Mouse (Mus musculus) heart, embryonic 10.5 days (tissue): ENCODE measurements around the gene Tgfb1i1. TPM values are rescaled to one million over a fixed set of nuclear protein-coding genes. Genes with fewer than 3 reads are reported as not detected.

Experiments
- DNase-seq: peaks from one replicate; pipeline ENCODE4 v3.0.0-alpha.2; 2017; ENCODE audit warnings: low spot score
- H3K27ac ChIP-seq: fragments of 300-500 bp; sonication (generic); 2 replicates; pipeline ENCODE4 v1.5.1; 2016; ENCODE audit warnings: mild to moderate bottlenecking
- H3K27me3 ChIP-seq: fragments of 300-500 bp; sonication (generic); 2 replicates; pipeline ENCODE4 v1.6.1; 2016; ENCODE audit warnings: mild to moderate bottlenecking; ENCODE audit not compliant: poor library complexity, insufficient read depth, severe bottlenecking
- H3K36me3 ChIP-seq: fragments of 300-500 bp; sonication (generic); 2 replicates; pipeline ENCODE4 v1.6.1; 2016; ENCODE audit warnings: mild to moderate bottlenecking, moderate library complexity
- H3K4me1 ChIP-seq: fragments of 300-500 bp; sonication (generic); 2 replicates; pipeline ENCODE4 v1.6.1; 2016; ENCODE audit warnings: mild to moderate bottlenecking
- H3K4me3 ChIP-seq: fragments of 300-500 bp; sonication (generic); 2 replicates; pipeline ENCODE4 v1.5.1; 2016; ENCODE audit warnings: mild to moderate bottlenecking, moderate library complexity
- H3K9me3 ChIP-seq: fragments of 300-500 bp; sonication (generic); 2 replicates; pipeline ENCODE4 v1.6.1; 2016; ENCODE audit warnings: mild to moderate bottlenecking, moderate library complexity
- WGBS: fragments of 180-500 bp; shearing (Covaris S2); methylation state at CpG from one replicate; pipeline ENCODE4 v1.1.7; 2016; 5-methylcytosine and 5-hydroxymethylcytosine counted together
- polyA plus RNA-seq: library from polyadenylated mRNA; unstranded; fragments of >200 nt; fragmentation: Nextera tagmentation; extraction: Ambion mirVana; gene quantifications from 2 replicates; pipeline ENCODE4 v1.2.1, GENCODE M21; 2016

Gene Tgfb1i1
- polyA plus RNA-seq, 1 experiment from 2014 or later = 144 TPM

- peak overlapping the region; percentile 78 for H3K4me3 ChIP-seq
- peaks cover 60% of the 10 kb centered on the region for H3K4me1 ChIP-seq
- peak overlapping the region; percentile 94; the same call in 1 of the 2 replicates for H3K27ac ChIP-seq
- 76% methylated on average over 10 of the region's 10 CpGs for WGBS
- no peaks in the 10 kb centered on the region for H3K9me3 ChIP-seq
- DNase-seq = no peak
- H3K36me3 ChIP-seq = peaks cover 71% of the 10 kb centered on the region
- H3K27me3 ChIP-seq = no peaks in the 10 kb centered on the region
These were observed 1.8 kb downstream of the Tgfb1i1 start for GRCm38 (mm10) chr7:128248081-128249042.

DNA sequence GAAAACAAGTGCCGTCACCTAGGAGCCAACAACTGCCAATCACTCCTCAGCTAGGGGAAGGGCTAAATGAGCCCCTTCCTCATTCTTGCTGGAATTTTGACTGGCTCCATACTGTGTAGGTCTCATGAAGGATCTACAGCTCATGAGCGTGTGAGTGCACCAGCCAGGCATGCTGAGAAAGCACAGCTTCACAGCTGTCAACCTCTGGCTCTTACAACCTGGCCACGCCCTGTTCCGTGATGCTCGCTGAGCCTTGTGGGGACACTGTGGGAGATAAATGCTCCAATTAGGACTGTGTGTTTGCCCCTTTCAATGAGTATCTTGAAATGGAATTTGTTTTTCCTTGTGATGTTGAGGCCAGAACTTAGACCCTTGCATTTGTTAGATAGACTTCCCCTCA is 3.4 kb downstream of the Tgfb1i1 start:
- Histone ChIP-seq H3K36me3 (peaks cover 67% of the 10 kb centered on the region), H3K27me3 (no peaks in the 10 kb centered on the region), H3K4me3 (0 out of 2 replicates have a peak overlapping the region, but pooled peaks have one; percentile 5), H3K4me1 (peaks cover 49% of the 10 kb centered on the region), H3K9me3 (no peaks in the 10 kb centered on the region), H3K27ac (no peak overlapping the region)
- no peak for DNase-seq
- WGBS = 89% methylated on average over 5 of the region's 5 CpGs

- 64% methylated on average over 12 of the region's 12 CpGs for WGBS
- DNase-seq = no peak
- Histone ChIP-seq H3K4me3 (0 out of 2 replicates have a peak overlapping the region, but pooled peaks have one; percentile 17), H3K27ac (no peak overlapping the region), H3K36me3 (peaks cover 61% of the 10 kb centered on the region), H3K9me3 (no peaks in the 10 kb centered on the region), H3K27me3 (no peaks in the 10 kb centered on the region), H3K4me1 (peaks cover 42% of the 10 kb centered on the region)
These were observed 5.3 kb downstream of the Tgfb1i1 start for GRCm38 (mm10) chr7:128251946-128252345.

GRCm38 (mm10) chr7:128252609-128253008 is 6.0 kb downstream of the Tgfb1i1 start:
- 0 out of 2 replicates have a peak overlapping the region, but pooled peaks have one; percentile 17 for H3K4me3 ChIP-seq
- peaks cover 61% of the 10 kb centered on the region for H3K36me3 ChIP-seq
- WGBS = 27% methylated on average over 24 of the region's 24 CpGs
- no peak overlapping the region for H3K27ac ChIP-seq
- no peaks in the 10 kb centered on the region for H3K27me3 ChIP-seq
- H3K9me3 ChIP-seq = no peaks in the 10 kb centered on the region
- H3K4me1 ChIP-seq = peaks cover 47% of the 10 kb centered on the region
- peak; percentile 76 for DNase-seq

- H3K9me3 ChIP-seq = no peaks in the 10 kb centered on the region
- DNase-seq = no peak
- peaks cover 35% of the 10 kb centered on the region for H3K4me1 ChIP-seq
- H3K27me3 ChIP-seq = no peaks in the 10 kb centered on the region
- no peak overlapping the region for H3K4me3 ChIP-seq
- WGBS = 62% methylated on average over 2 of the region's 2 CpGs
- H3K36me3 ChIP-seq = peaks cover 41% of the 10 kb centered on the region
- no peak overlapping the region for H3K27ac ChIP-seq
These were observed 8.4 kb downstream of the Tgfb1i1 start for GRCm38 (mm10) chr7:128254978-128255377.

- DNase-seq = no peak
- no peak overlapping the region for H3K27ac ChIP-seq
- H3K36me3 ChIP-seq = peaks cover 34% of the 10 kb centered on the region
- H3K4me1 ChIP-seq = peaks cover 33% of the 10 kb centered on the region
- H3K9me3 ChIP-seq = no peaks in the 10 kb centered on the region
- 87% methylated on average over 5 of the region's 5 CpGs for WGBS
- no peak overlapping the region for H3K4me3 ChIP-seq
- H3K27me3 ChIP-seq = no peaks in the 10 kb centered on the region
These were observed 9.1 kb downstream of the Tgfb1i1 start for GRCm38 (mm10) chr7:128255757-128256156.

DNA sequence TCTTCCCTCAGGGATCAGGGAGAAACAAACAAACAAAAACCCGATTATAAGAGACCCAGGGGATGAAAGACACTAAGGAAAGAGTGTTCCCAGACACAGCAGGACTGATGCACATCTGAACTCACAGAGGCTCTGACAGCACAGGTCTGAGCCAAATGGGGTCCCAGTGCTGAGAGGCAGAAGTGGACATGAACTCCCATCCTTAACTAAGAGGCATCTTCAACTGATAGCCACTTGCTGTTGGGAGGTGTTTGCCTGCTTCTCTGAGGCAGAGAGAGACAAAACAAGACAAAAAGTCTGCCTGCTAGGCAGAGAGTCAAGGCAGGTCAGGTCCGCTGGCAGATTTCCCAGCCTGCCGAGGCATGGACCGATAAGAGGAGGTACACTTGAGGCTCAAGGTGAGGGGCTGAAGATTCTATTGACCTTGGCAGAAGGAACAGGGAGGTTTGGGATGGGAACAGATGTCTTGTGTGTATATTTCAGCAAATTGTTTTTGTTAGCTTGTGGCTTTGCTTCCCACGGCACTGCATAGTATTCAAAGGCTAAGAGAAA is 10.2 kb downstream of the Tgfb1i1 start:
- no peak overlapping the region for H3K4me3 ChIP-seq
- DNase-seq = no peak
- no peaks in the 10 kb centered on the region for H3K9me3 ChIP-seq
- no peaks in the 10 kb centered on the region for H3K27me3 ChIP-seq
- H3K36me3 ChIP-seq = peaks cover 23% of the 10 kb centered on the region
- 43% methylated on average over 5 of the region's 5 CpGs for WGBS
- H3K27ac ChIP-seq = no peak overlapping the region
- H3K4me1 ChIP-seq = peaks cover 30% of the 10 kb centered on the region

DNA sequence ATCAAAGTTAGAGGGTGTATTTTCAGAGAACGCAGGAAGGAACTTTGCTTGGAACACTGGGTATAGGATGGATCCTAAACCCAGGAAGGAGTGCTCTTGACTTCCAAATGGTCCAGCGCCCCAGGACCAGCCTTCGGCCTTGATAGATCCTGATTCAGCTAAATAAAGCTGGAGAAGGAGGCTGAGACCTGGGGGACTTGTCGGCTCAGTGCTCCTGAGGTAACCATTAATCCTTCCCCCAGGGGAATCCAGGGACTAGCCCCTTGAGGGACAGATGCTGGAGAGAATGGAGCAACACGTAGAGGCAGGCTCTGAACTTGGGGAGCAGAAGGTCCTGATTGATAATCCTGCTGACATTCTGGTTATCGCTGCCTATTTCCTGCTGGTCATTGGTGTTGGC is 18.8 kb downstream of the Tgfb1i1 start, which contains the start of gene Slc5a2:
Slc5a2 (plus strand) TSS at position 247 of the 400 bp plus-strand sequence.
- 74% methylated on average over 6 of the region's 6 CpGs for WGBS
- no peaks in the 10 kb centered on the region for H3K9me3 ChIP-seq
- H3K27me3 ChIP-seq = no peaks in the 10 kb centered on the region; the same call in 1 of the 2 replicates
- no peak within 1 kb of the TSS for H3K4me3 ChIP-seq
- H3K36me3 ChIP-seq = no peaks in the 10 kb centered on the region
- H3K27ac ChIP-seq = no peak within 1 kb of the TSS
- peaks cover 11% of the 10 kb centered on the region for H3K4me1 ChIP-seq
- DNase-seq = no peak

DNA sequence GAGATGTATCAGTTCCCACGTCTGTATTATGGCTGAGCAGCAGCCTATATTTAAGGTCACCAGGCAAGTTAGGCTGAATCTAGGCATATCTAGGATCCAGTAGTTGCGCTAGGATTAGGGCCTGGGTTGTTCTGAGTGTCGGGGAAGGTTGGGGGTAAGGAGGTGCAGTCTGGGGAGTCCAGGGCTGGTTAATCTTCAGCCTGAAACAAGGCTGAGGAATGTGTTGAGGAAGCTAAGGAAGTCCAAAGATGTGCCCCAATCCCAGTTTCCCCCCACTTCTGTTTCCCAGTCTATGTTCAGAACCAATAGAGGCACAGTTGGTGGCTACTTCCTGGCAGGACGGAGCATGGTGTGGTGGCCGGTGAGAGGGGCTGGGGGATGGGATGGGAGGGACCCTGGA is 19.4 kb downstream of the Tgfb1i1 start:
- peaks cover 5% of the 10 kb centered on the region; the same call in 1 of the 2 replicates for H3K36me3 ChIP-seq
- H3K27me3 ChIP-seq = no peaks in the 10 kb centered on the region; the same call in 1 of the 2 replicates
- WGBS = 66% methylated on average over 5 of the region's 5 CpGs

DNA sequence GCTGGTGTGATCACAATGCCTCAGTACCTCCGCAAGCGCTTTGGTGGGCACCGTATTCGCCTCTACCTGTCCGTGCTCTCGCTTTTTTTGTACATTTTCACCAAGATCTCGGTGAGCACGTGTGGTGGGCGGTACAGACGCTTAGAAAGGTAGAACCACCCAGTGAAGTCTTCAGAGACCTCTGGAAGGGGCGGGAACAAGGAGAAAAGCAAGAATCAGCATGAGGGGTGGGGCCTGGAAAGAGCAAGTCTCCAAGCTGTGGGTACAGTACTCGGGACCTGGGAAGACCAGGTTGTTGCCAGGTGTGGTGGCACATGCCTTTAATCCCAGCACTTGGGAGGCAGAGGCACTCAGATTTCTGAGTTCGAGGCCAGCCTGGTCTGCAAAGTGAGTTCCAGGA is 20.8 kb downstream of the Tgfb1i1 start:
- H3K4me1 ChIP-seq = peaks cover 18% of the 10 kb centered on the region
- no peak for DNase-seq
- H3K4me3 ChIP-seq = no peak overlapping the region
- no peak overlapping the region for H3K27ac ChIP-seq
- whole genome bisulfite sequencing = 58% methylated on average over 13 of the region's 13 CpGs
- H3K27me3 ChIP-seq = no peaks in the 10 kb centered on the region; the same call in 1 of the 2 replicates
- H3K9me3 ChIP-seq = no peaks in the 10 kb centered on the region
- peaks cover 18% of the 10 kb centered on the region for H3K36me3 ChIP-seq

More for the DNA sequence above, 19.4 kb downstream of the Tgfb1i1 start:
- H3K4me1 ChIP-seq = peaks cover 17% of the 10 kb centered on the region
- no peak overlapping the region for H3K4me3 ChIP-seq
- no peaks in the 10 kb centered on the region for H3K9me3 ChIP-seq
- no peak for DNase-seq
- H3K27ac ChIP-seq = no peak overlapping the region

GRCm38 (mm10) chr7:128267813-128268212 is 21.2 kb downstream of the Tgfb1i1 start:
- DNase-seq = no peak
- Histone ChIP-seq H3K4me1 (peaks cover 18% of the 10 kb centered on the region), H3K4me3 (no peak overlapping the region), H3K36me3 (peaks cover 22% of the 10 kb centered on the region), H3K9me3 (no peaks in the 10 kb centered on the region), H3K27me3 (no peaks in the 10 kb centered on the region; the same call in 1 of the 2 replicates), H3K27ac (no peak overlapping the region)
- 87% methylated on average over 7 of the region's 7 CpGs for WGBS

DNA sequence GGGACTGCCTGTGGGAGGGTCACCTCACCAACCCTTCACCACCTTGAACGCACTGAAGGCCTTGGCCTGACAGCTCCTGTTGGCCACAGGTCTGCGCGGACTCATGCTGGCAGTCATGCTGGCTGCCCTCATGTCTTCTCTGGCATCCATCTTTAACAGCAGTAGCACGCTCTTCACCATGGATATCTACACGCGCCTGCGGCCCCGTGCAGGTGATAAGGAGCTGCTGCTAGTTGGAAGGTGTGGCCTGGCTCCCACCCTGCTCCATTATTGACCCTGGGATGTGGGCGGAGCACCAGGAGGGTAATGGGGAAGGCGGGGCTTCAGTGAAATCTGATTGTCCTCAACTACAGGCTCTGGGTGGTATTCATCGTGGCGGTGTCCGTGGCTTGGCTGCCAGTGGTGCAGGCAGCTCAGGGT is 23.8 kb downstream of the Tgfb1i1 start:
- no peaks in the 10 kb centered on the region for H3K9me3 ChIP-seq
- H3K27ac ChIP-seq = peak overlapping the region; percentile 49
- peaks cover 49% of the 10 kb centered on the region for H3K36me3 ChIP-seq
- no peaks in the 10 kb centered on the region; the same call in 1 of the 2 replicates for H3K27me3 ChIP-seq
- H3K4me3 ChIP-seq = peak overlapping the region; percentile 5; the same call in 1 of the 2 replicates
- peaks cover 18% of the 10 kb centered on the region for H3K4me1 ChIP-seq
- peak; percentile 94 for DNase-seq
- WGBS = 30% methylated on average over 13 of the region's 13 CpGs

DNA sequence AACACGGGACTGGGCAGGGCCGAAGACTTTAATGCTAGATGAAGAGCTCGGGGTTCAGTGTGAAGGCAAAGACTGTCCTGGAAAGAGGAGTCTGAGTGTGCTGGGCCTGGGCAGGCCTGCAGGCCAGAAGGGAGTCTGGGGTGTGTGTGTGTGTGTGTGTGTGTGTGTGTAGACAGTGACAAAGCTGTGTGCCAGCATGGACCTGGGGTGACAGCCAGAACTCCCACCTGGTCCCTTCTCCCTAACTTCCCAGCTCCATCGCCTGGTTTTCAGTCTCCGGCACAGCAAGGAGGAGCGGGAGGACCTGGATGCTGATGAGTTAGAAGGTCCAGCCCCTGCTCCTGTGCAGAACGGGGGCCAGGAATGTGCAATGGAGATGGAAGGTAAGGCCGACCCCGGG is 24.9 kb downstream of the Tgfb1i1 start:
- 86% methylated on average over 9 of the region's 9 CpGs for WGBS

More for the DNA sequence above, 24.9 kb downstream of the Tgfb1i1 start:
- Histone ChIP-seq H3K9me3 (no peaks in the 10 kb centered on the region), H3K4me3 (no peak overlapping the region), H3K4me1 (peaks cover 18% of the 10 kb centered on the region), H3K36me3 (peaks cover 59% of the 10 kb centered on the region), H3K27ac (no peak overlapping the region), H3K27me3 (no peaks in the 10 kb centered on the region; the same call in 1 of the 2 replicates)
- no peak for DNase-seq
